Mouse (Mus musculus): Measurements from ENCODE around the gene Kank1. TPM values are rescaled to one million over a fixed set of nuclear protein-coding genes. Genes with fewer than 3 reads are reported as not detected.

Gene Kank1
- total RNA-seq, 1 experiment from 2014 or later = not detected

GRCm38 (mm10) chr19:25344371-25344770 lies 107.6 kb downstream of the Kank1 start:
- no peak for ATAC-seq (replicated peaks; ENCODE audit: insufficient number of reproducible peaks, low FRiP score, low TSS enrichment, poor library complexity, severe bottlenecking)

GRCm38 (mm10) chr19:25345972-25346371 lies 109.2 kb downstream of the Kank1 start:
- no peak for ATAC-seq (replicated peaks; ENCODE audit: insufficient number of reproducible peaks, low FRiP score, low TSS enrichment, poor library complexity, severe bottlenecking)

- ATAC-seq (replicated peaks; ENCODE audit: insufficient number of reproducible peaks, low FRiP score, low TSS enrichment, poor library complexity, severe bottlenecking) = no peak
Measured at GRCm38 (mm10) chr19:25347515-25347914, 110.7 kb downstream of the Kank1 start.

DNA sequence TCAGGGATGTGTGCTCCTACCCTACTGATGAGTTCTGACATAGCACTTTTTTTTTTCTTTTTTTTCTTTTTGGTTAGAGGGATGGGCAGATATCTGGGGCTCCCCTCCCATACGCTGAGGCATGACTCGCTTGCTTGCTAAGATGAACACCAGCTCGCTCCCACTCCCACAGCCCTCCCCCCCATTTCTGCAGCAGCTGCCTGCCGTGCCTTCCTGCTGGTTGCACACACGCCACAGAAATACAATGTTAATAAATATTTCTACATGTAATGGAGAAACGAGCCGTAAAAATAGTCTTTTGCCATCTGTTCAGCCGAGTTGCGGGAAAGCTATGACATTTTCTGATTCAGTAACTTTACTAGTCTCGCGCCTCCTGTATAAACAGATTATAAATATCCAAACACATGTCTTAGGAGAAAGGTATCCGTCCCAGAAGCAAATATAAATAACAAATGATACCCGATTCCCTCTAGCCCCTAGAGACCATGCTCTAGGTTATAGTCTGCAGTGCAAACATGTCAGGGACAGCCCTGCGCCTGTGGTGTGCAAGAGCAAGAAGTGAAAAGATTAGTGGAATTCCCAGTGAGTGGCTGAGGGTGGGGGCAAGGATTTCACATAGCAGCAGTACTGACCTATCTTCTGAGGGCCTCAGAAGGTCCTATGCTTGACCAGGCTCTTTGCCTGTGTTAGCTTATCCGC lies 114.6 kb downstream of the Kank1 start:
- ATAC-seq (replicated peaks; ENCODE audit: insufficient number of reproducible peaks, low FRiP score, low TSS enrichment, poor library complexity, severe bottlenecking) = no peak

DNA sequence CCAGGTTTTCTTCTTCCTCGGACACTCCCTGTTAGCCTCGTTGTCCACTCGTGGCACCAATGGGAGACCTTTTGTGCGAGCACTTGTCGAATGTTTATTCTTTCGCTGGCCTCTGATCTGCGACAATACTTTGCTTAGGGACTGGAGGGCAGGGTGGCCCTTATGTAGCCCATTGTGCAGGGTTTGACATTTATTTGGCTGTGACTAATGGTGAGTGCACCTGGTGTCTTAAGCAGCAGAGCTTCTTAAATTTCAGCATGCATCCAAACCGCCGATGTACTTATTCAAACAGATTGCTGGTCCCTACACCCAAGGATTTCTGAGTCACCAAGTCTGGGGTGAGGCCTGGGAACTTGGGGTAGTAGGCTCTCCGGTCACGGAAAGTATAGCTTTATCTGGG lies 120.3 kb downstream of the Kank1 start:
- ATAC-seq (replicated peaks; ENCODE audit: insufficient number of reproducible peaks, low FRiP score, low TSS enrichment, poor library complexity, severe bottlenecking) = no peak

GRCm38 (mm10) chr19:25358486-25359120 lies 121.8 kb downstream of the Kank1 start:
- ATAC-seq (replicated peaks; ENCODE audit: insufficient number of reproducible peaks, low FRiP score, low TSS enrichment, poor library complexity, severe bottlenecking) = no peak

GRCm38 (mm10) chr19:25360571-25361029 lies 123.8 kb downstream of the Kank1 start:
- no peak for ATAC-seq (replicated peaks; ENCODE audit: insufficient number of reproducible peaks, low FRiP score, low TSS enrichment, poor library complexity, severe bottlenecking)

- no peak for ATAC-seq (replicated peaks; ENCODE audit: insufficient number of reproducible peaks, low FRiP score, low TSS enrichment, poor library complexity, severe bottlenecking)
Measured at GRCm38 (mm10) chr19:25361956-25362355, 125.2 kb downstream of the Kank1 start.

DNA sequence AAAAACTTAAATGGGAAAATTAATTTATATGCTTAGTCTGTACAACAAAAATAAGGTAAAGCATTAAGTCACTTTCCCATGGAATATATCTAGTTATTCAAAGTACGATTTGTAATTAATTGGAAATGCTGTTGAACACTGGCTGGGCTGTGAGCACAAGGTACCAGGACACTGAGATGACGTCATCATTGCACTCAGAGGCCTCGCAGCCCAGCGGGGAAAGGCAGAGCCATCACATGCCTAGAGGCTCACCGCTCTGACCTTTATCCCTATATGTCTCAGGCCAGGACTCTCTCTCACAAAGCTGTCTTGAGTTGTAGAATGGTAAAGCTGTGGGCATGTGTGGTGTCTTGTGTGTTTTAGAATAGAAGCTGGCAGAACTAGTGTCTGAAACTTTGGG lies 128.9 kb downstream of the Kank1 start:
- no peak for ATAC-seq (replicated peaks; ENCODE audit: insufficient number of reproducible peaks, low FRiP score, low TSS enrichment, poor library complexity, severe bottlenecking)

DNA sequence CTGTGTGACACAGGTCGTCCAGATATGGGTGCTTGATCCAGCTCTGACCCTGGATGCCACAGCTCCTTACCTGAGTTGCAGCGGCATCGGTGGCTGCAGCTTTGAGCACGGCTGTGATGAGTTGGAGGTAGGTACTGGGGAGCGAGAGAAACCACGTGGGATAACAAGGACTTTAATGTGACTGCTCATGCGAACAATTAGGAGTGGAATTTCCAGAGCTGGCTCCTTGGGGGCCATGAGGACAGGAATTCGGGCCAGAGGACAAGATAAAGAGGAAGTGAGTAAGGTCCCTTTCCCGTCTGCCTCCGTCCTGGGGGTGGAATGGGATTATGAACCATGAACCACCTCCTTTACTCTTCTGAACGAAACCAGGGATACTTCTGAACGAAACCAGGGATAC lies 129.8 kb downstream of the Kank1 start:
- ATAC-seq (replicated peaks; ENCODE audit: insufficient number of reproducible peaks, low FRiP score, low TSS enrichment, poor library complexity, severe bottlenecking) = no peak

DNA sequence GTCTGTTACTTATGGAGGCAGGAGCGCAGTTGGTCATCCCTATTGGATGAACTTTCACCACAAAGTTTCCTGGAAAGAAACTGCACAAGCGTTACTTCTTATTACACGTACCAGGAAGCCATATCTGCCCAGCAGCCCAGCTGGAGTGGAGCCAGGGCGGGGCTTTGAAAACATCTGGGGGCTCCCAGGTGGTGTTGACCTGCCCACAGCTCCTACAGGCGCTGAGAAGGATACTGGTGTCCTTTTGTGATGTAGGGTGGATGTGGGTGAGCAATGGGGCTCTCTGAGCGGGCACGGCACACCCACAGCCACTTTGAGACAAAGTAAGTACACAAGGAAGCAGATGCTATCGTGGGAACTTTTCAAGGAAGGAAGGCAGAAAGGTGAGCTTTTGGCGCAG lies 133.7 kb downstream of the Kank1 start:
- ATAC-seq (replicated peaks; ENCODE audit: insufficient number of reproducible peaks, low FRiP score, low TSS enrichment, poor library complexity, severe bottlenecking) = no peak

DNA sequence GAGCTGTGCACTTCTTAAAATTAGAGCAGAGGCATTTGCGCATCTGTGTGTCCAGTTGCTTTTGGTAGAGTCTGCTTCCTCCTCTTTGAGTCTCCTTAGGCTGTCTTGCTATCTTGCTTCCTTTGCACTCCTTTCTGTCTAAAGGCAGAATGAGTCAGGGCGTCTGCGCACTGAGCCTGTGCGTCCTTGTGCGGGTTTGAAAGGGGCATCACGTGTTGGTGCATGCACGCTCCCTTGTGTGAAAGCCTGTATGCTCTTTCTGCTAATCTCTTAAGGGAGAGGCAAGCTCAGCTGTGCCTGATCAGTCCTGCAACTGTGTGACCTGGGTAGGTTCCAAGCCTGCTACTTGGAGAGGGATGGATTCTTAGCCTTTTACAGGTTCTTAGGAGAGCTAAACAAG lies 136.0 kb downstream of the Kank1 start:
- ATAC-seq (replicated peaks; ENCODE audit: insufficient number of reproducible peaks, low FRiP score, low TSS enrichment, poor library complexity, severe bottlenecking) = no peak

DNA sequence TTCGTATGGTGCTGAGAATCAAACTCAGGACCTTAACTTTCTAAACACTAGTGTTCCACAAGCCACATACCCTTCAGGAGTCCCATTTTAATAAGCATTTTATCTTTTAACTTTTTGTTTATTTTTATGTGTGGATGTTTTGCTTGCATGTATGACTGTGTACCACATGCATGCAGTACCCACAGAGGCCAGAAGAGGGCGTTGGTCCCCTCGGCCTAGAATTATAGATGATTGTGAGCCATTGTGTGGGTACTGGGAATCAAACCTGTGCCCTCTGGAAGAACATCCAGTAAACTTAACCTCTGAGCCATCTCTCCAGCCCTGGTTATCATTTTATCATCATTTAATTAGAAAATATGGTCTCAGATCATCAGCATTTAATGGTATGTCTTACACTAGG lies 136.8 kb downstream of the Kank1 start:
- ATAC-seq (replicated peaks; ENCODE audit: insufficient number of reproducible peaks, low FRiP score, low TSS enrichment, poor library complexity, severe bottlenecking) = no peak

DNA sequence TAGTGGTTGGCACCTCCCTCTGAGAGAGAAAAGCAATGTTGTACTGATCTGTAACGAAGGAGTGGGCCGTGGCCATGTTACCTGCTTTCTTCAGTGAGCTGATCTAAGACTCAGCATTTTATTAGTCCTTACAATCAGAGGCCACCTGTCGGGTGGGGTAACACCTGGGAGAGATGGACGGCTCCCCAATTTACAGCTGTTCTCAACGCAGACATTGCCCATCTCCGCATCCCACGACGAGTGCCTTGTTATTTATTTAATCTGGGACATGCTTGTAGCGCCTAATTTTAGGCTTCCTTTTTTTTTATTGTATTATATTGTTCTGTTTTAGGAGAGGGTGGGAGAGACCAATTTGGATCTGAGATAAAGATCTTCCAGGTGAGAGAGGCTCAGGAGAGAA lies 137.4 kb downstream of the Kank1 start:
- ATAC-seq (replicated peaks; ENCODE audit: insufficient number of reproducible peaks, low FRiP score, low TSS enrichment, poor library complexity, severe bottlenecking) = no peak

- no peak for ATAC-seq (replicated peaks; ENCODE audit: insufficient number of reproducible peaks, low FRiP score, low TSS enrichment, poor library complexity, severe bottlenecking)
Measured at GRCm38 (mm10) chr19:25374926-25375325, 138.2 kb downstream of the Kank1 start.

- ATAC-seq (replicated peaks; ENCODE audit: insufficient number of reproducible peaks, low FRiP score, low TSS enrichment, poor library complexity, severe bottlenecking) = no peak
Measured at GRCm38 (mm10) chr19:25376871-25377270, 140.1 kb downstream of the Kank1 start.

- no peak for ATAC-seq (replicated peaks; ENCODE audit: insufficient number of reproducible peaks, low FRiP score, low TSS enrichment, poor library complexity, severe bottlenecking)
Measured at GRCm38 (mm10) chr19:25380675-25381074, 143.9 kb downstream of the Kank1 start.

GRCm38 (mm10) chr19:25381972-25382371 lies 145.2 kb downstream of the Kank1 start:
- no peak for ATAC-seq (replicated peaks; ENCODE audit: insufficient number of reproducible peaks, low FRiP score, low TSS enrichment, poor library complexity, severe bottlenecking)

DNA sequence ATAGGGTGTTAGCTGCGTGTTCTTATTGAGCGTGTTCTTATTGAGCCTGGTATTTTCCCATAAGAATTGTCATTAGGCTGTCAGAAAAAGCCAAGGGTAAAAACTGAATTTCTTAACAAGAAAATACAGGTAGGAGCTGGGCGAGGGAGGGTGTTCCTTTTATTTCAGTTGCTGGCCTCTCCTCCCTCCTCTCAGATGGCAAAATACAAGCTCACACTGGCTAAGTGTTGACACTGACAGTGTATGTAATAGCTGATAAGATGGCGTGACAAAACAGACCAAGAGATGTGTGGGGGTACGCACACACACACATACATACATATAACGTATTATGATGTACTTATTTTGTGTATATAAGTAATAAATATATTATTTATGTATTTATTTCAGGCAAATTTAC lies 145.7 kb downstream of the Kank1 start:
- ATAC-seq (replicated peaks; ENCODE audit: insufficient number of reproducible peaks, low FRiP score, low TSS enrichment, poor library complexity, severe bottlenecking) = no peak

GRCm38 (mm10) chr19:25383386-25384146 lies 146.8 kb downstream of the Kank1 start:
- no peak for ATAC-seq (replicated peaks; ENCODE audit: insufficient number of reproducible peaks, low FRiP score, low TSS enrichment, poor library complexity, severe bottlenecking)
